Mouse (Mus musculus): Measurements from ENCODE around the gene Hoxb3. TPM values are rescaled to one million over a fixed set of nuclear protein-coding genes. Genes with fewer than 3 reads are reported as not detected.

Hoxb3 gene
- total and polyA plus RNA-seq, 2 experiments from 2014 or later = 0.08 to 0.15 TPM

DNA sequence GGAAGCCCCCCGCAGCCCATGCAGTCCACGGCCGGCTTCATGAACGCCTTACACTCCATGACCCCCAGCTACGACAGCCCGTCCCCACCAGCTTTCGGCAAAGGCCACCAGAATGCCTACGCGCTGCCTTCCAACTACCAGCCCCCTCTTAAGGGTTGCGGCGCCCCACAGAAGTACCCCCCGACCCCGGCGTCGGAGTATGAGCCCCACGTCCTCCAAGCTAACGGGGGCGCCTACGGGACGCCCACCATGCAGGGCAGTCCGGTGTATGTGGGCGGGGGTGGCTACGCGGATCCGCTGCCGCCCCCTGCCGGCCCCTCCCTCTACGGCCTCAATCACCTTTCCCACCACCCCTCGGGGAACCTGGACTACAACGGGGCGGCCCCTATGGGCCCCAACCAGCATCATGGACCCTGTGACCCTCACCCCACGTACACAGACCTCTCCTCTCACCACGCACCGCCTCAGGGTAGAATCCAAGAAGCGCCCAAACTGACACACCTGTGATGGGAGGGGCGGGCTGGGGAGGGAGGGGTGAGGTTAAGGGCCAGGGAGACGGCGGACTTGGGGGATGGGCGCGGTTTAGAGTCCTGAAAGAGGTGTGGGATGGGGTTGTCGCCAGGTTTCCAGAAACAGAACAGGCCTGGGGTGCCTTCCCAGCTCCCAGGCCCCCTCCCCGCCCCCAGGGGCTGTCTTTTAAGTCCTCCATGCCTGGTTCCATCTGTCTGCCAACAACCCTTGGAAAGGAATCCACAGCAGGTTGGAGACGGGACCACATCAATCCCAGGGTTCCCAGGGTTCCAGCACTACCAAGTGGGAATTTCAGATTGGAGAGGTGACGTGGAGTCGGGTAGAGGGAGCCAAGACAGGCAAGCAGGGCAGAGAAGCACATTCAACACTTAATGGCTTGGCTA lies 23.0 kb downstream of the Hoxb3 start:
- no peak overlapping the region for H3K9ac ChIP-seq (replicated peaks; ENCODE audit: low read depth, low read length)
- peaks cover 96% of the 10 kb centered on the region for H3K27me3 ChIP-seq (ENCODE audit: control insufficient read depth, insufficient read depth, low read length)
- H3K27ac ChIP-seq (ENCODE audit: low read depth) = no peak overlapping the region
- no peaks in the 10 kb centered on the region for H3K36me3 ChIP-seq (replicated peaks; ENCODE audit: control insufficient read depth, insufficient read depth, low read length)
- H3K4me2 ChIP-seq (ENCODE audit: low read depth, low read length) = peak overlapping the region; percentile 66
- ATAC-seq (ENCODE audit: insufficient read depth, low read depth) = no peak
- no peaks in the 10 kb centered on the region for H3K4me1 ChIP-seq (ENCODE audit: control insufficient read depth, insufficient read depth)
- no peak for DNase-seq (ENCODE audit: low spot score)
- 7% methylated on average over 45 of the region's 45 CpGs for WGBS
- no peaks in the 10 kb centered on the region for H3K9me3 ChIP-seq (replicated peaks; ENCODE audit: control insufficient read depth, low read length)
- H3K4me3 ChIP-seq (ENCODE audit: low read depth, low read length) = peak overlapping the region; percentile 46
- TF ChIP-seq CTCF (IDR thresholded peaks at IDR 0.05; ENCODE audit: low read depth) (no peak), EP300 (IDR thresholded peaks at IDR 0.05; ENCODE audit: low read depth) (no peak)

DNA sequence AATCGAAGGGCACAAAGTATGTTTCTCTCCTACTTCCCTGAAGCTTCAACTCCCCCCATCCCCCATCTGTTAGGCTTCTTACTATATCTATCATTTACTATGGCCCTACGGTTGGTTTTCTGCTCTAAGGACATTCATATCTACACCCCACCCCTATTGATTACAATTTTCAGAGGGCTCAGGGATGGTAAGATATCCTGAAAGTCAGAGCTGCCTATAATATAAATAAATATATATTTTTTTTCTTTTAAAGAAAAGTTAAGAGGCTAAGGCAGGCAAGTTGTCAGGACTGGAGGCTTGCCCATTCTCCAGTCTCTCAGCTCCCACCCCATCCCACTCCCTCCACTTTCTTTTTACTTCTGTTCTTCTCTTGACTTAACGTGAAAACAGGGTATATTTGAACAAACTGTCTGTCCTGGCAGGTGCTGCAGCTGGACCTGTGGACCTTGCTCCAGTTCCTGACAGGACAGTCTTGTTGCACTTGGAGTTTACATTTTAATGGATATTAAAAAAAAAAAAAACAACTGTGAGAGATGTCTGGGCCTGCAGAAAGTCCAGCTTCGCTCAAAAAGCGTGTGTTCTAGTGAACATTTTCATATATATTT lies 23.9 kb downstream of the Hoxb3 start:
- no peak for TF ChIP-seq EP300 (IDR thresholded peaks at IDR 0.05; ENCODE audit: low read depth)
- TF ChIP-seq CTCF (IDR thresholded peaks at IDR 0.05; ENCODE audit: low read depth) = no peak
- no peak overlapping the region for H3K27ac ChIP-seq (ENCODE audit: low read depth)
- no peak overlapping the region for H3K4me2 ChIP-seq (ENCODE audit: low read depth, low read length)
- no peak overlapping the region for H3K4me3 ChIP-seq (ENCODE audit: low read depth, low read length)
- peaks cover 98% of the 10 kb centered on the region for H3K27me3 ChIP-seq (ENCODE audit: control insufficient read depth, insufficient read depth, low read length)
- WGBS = 70% methylated on average over 5 of the region's 5 CpGs
- no peak overlapping the region for H3K9ac ChIP-seq (replicated peaks; ENCODE audit: low read depth, low read length)
- H3K4me1 ChIP-seq (ENCODE audit: control insufficient read depth, insufficient read depth) = no peaks in the 10 kb centered on the region
- no peak for ATAC-seq (ENCODE audit: insufficient read depth, low read depth)
- H3K36me3 ChIP-seq (replicated peaks; ENCODE audit: control insufficient read depth, insufficient read depth, low read length) = no peaks in the 10 kb centered on the region
- no peak for DNase-seq (ENCODE audit: low spot score)
- no peaks in the 10 kb centered on the region for H3K9me3 ChIP-seq (replicated peaks; ENCODE audit: control insufficient read depth, low read length)

DNA sequence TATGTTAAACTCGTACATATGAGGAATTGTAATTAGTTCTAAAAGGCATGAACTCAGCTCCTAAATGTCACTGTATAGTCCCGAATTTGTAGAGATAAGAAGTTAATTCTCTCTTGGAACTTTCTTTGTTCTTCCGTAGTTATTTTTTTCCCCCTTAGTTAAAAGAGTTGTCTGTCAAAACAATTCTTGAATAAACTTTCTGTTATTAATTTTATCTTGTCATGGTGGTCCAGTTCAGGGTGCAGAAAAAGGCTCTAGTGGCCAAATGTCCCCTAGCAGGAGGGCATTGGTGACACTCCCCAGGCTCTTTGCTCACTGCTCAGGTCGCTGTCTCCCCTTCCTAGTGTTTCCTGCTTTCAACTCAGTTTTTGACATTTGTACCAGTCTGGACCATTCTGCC lies 24.6 kb downstream of the Hoxb3 start:
- WGBS = 35% methylated on average over 4 of the region's 4 CpGs
- no peak for ATAC-seq (ENCODE audit: insufficient read depth, low read depth)
- Histone ChIP-seq H3K27me3 (ENCODE audit: control insufficient read depth, insufficient read depth, low read length) (peaks cover 98% of the 10 kb centered on the region), H3K4me3 (ENCODE audit: low read depth, low read length) (no peak overlapping the region), H3K9me3 (replicated peaks; ENCODE audit: control insufficient read depth, low read length) (no peaks in the 10 kb centered on the region), H3K9ac (replicated peaks; ENCODE audit: low read depth, low read length) (no peak overlapping the region), H3K27ac (ENCODE audit: low read depth) (no peak overlapping the region), H3K4me1 (ENCODE audit: control insufficient read depth, insufficient read depth) (no peaks in the 10 kb centered on the region), H3K4me2 (ENCODE audit: low read depth, low read length) (no peak overlapping the region), H3K36me3 (replicated peaks; ENCODE audit: control insufficient read depth, insufficient read depth, low read length) (no peaks in the 10 kb centered on the region)
- TF ChIP-seq CTCF (IDR thresholded peaks at IDR 0.05; ENCODE audit: low read depth) (no peak), EP300 (IDR thresholded peaks at IDR 0.05; ENCODE audit: low read depth) (no peak)
- DNase-seq (ENCODE audit: low spot score) = no peak

DNA sequence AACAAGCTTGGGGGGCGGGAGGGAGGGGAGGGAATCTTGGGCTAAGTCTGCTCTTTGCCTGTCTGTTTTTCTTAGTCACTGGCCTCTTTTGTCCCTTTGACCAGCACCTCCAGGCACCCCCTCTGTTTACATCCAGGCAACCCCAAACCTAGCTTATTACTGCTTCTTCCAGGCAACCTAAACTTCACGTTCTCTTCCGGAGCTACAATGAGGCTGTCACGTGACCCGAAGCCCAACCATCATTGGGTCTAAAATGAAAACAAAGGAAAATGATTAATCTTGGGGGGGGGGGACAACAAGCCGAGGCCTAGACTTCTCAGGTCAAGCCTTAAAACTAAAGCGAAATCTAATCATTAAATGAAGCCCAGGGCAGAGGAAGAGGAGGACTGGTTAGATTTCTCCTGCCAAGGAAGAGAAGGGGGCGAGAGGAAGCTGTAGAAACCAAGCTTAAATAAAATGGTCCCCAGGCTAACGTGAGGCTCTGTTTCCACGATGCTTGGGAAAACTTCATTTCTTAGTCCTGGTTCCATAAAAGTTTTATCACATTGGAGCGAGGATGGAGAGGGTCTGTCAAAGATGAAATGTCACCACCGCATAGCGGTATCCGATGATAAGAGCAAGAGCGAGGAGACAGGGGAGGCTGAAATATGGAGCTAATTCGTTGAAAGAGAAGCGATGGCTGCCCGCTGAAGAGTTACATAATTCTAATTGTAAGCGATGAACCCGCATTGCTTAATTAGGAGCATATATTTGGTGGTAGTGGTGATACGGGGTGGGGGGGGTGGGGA lies 25.2 kb downstream of the Hoxb3 start:
- H3K4me2 ChIP-seq (ENCODE audit: low read depth, low read length) = no peak overlapping the region
- no peak overlapping the region for H3K27ac ChIP-seq (ENCODE audit: low read depth)
- H3K9ac ChIP-seq (replicated peaks; ENCODE audit: low read depth, low read length) = no peak overlapping the region

DNA sequence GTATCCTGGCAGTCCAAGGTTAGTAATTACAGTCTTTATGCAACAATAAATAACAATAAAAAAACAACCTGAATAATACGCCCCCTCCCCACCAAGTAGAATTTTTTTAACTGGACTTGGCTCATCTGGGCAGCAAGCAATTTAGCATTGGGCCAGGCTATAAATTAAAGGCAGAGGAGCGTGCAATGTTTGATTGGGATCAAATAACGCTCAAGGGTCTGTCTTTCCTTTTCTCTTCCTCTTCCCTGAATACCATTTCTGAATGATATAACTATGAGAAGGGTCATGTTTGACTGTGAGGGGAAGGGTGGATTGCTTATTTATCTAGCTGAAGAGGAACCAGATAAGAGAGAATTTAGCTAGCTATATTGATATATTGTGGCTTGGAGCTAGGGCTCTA lies 25.9 kb downstream of the Hoxb3 start:
- H3K27me3 ChIP-seq (ENCODE audit: control insufficient read depth, insufficient read depth, low read length) = peaks cover 98% of the 10 kb centered on the region
- DNase-seq (ENCODE audit: low spot score) (no peak), ATAC-seq (ENCODE audit: insufficient read depth, low read depth) (no peak)
- 71% methylated on average over 3 of the region's 3 CpGs for WGBS
- H3K36me3 ChIP-seq (replicated peaks; ENCODE audit: control insufficient read depth, insufficient read depth, low read length) = no peaks in the 10 kb centered on the region
- no peak for TF ChIP-seq CTCF (IDR thresholded peaks at IDR 0.05; ENCODE audit: low read depth)
- no peaks in the 10 kb centered on the region for H3K9me3 ChIP-seq (replicated peaks; ENCODE audit: control insufficient read depth, low read length)
- no peak overlapping the region for H3K27ac ChIP-seq (ENCODE audit: low read depth)
- no peaks in the 10 kb centered on the region for H3K4me1 ChIP-seq (ENCODE audit: control insufficient read depth, insufficient read depth)
- no peak overlapping the region for H3K9ac ChIP-seq (replicated peaks; ENCODE audit: low read depth, low read length)
- H3K4me3 ChIP-seq (ENCODE audit: low read depth, low read length) = no peak overlapping the region
- no peak overlapping the region for H3K4me2 ChIP-seq (ENCODE audit: low read depth, low read length)

More for the DNA sequence above, 25.2 kb downstream of the Hoxb3 start:
- no peaks in the 10 kb centered on the region for H3K9me3 ChIP-seq (replicated peaks; ENCODE audit: control insufficient read depth, low read length)
- TF ChIP-seq EP300 (IDR thresholded peaks at IDR 0.05; ENCODE audit: low read depth) = no peak
- no peak for TF ChIP-seq CTCF (IDR thresholded peaks at IDR 0.05; ENCODE audit: low read depth)
- peaks cover 98% of the 10 kb centered on the region for H3K27me3 ChIP-seq (ENCODE audit: control insufficient read depth, insufficient read depth, low read length)
- DNase-seq (ENCODE audit: low spot score) (no peak), ATAC-seq (ENCODE audit: insufficient read depth, low read depth) (no peak)
- no peaks in the 10 kb centered on the region for H3K36me3 ChIP-seq (replicated peaks; ENCODE audit: control insufficient read depth, insufficient read depth, low read length)
- WGBS = 22% methylated on average over 21 of the region's 21 CpGs
- no peaks in the 10 kb centered on the region for H3K4me1 ChIP-seq (ENCODE audit: control insufficient read depth, insufficient read depth)
- no peak overlapping the region for H3K4me3 ChIP-seq (ENCODE audit: low read depth, low read length)
